Mouse (Mus musculus): ENCODE results near the gene Haspin. TPM values are rescaled to one million over a fixed set of nuclear protein-coding genes. Genes with fewer than 3 reads are reported as not detected.
"Not testable (repeated sequence)": the region's sequence is repeated elsewhere in the genome, so short reads cannot be mapped to it uniquely, and the experiment has no call there.

Gene Haspin
- polyA plus RNA-seq, 1 experiment from 2014 or later: 17.3 TPM

DNA sequence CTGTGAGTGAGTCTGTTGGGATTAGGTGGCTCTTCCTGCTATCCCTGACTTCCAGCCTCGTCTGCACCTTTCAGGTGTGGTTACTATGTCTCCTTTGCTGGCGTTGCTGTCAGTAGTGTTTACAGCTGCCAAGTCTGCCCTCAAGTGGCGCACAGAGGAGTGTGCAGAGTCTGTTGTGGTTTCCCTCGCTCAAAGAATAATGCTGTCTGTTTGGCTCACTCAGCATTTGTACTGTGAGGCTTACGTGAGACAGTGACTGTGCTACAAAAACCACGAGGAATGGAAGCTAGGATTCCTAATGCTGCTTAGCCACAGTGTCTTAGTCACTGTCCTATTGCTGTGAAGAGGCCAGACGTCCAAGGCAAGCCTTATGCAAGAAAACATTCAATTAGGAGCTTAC lies 7.1 kb downstream of the Haspin start:
- Histone ChIP-seq H3K4me3 (no peak overlapping the region), H3K27ac (no peak overlapping the region), H3K9me3 (no peaks in the 10 kb centered on the region), H3K27me3 (ENCODE audit: insufficient read depth, poor library complexity, severe bottlenecking) (no peaks in the 10 kb centered on the region), H3K4me1 (peaks cover 21% of the 10 kb centered on the region), H3K36me3 (peaks cover 29% of the 10 kb centered on the region)
- DNase-seq (ENCODE audit: low spot score): no peak
- 77% methylated on average over 7 of the region's 7 CpGs for WGBS

DNA sequence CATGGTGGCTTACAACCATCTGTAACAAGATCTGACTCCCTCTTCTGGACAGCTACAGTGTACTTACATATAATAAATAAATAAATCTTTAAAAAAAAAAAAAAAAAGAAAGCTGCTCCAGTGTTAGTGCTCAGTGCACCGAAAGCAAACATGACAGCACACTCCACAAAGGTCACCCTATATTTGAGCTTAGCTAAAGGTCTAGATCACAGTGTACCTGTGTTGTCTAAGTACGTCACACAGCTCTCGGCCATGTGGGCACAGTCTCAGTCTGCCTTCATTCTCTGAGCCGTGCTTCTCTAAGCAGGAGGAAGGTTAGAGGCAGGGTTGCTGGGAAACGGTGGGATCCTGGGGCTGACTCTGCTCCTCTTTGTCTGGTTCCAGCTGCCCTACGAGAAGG lies 11.6 kb downstream of the Haspin start:
- H3K4me3 ChIP-seq: no peak overlapping the region
- 90% methylated on average over 6 of the region's 6 CpGs for WGBS
- H3K36me3 ChIP-seq: peaks cover 9% of the 10 kb centered on the region; the same call in 1 of the 2 replicates

DNA sequence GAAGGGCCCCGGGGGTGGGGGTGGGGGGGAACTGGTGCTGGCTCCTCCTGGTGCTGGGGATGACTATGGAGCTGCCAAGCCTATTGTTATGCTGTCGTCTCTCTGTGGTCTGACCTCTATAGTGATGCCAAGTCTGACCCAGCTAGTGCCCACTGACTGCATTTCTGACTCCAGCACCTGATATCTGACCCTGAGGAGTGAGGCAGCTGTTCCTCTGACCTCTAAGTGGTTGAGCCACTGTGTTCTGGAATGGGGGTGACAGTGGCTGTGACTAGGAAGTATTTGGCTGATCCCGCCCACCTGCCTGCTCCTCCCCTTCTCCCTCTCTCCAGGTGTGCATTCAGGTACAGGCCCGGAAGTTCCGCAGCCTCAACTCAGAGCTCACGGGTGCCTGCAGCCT lies 26.7 kb downstream of the Haspin start:
- no peaks in the 10 kb centered on the region for H3K36me3 ChIP-seq
- WGBS: 75% methylated on average over 6 of the region's 6 CpGs
- no peak for DNase-seq (ENCODE audit: low spot score)

More for the DNA sequence above, 11.6 kb downstream of the Haspin start:
- Histone ChIP-seq H3K4me1 (peaks cover 4% of the 10 kb centered on the region; the same call in 1 of the 2 replicates), H3K9me3 (no peaks in the 10 kb centered on the region), H3K27ac (no peak overlapping the region), H3K27me3 (ENCODE audit: insufficient read depth, poor library complexity, severe bottlenecking) (no peaks in the 10 kb centered on the region)
- no peak for DNase-seq (ENCODE audit: low spot score)

GRCm38 (mm10) chr11:73109941-73110340 lies 28.2 kb downstream of the Haspin start:
- peak overlapping the region; percentile 67; the same call in 1 of the 2 replicates for H3K27ac ChIP-seq
- 70% methylated on average over 3 of the region's 3 CpGs for WGBS
- peaks cover 23% of the 10 kb centered on the region for H3K4me1 ChIP-seq
- H3K9me3 ChIP-seq: no peaks in the 10 kb centered on the region
- no peak for DNase-seq (ENCODE audit: low spot score)
- H3K4me3 ChIP-seq: no peak overlapping the region
- no peaks in the 10 kb centered on the region for H3K27me3 ChIP-seq (ENCODE audit: insufficient read depth, poor library complexity, severe bottlenecking)
- no peaks in the 10 kb centered on the region for H3K36me3 ChIP-seq

More for the DNA sequence above, 26.7 kb downstream of the Haspin start:
- H3K9me3 ChIP-seq: no peaks in the 10 kb centered on the region
- H3K4me3 ChIP-seq: no peak overlapping the region
- no peak overlapping the region for H3K27ac ChIP-seq
- peaks cover 23% of the 10 kb centered on the region for H3K4me1 ChIP-seq
- no peaks in the 10 kb centered on the region for H3K27me3 ChIP-seq (ENCODE audit: insufficient read depth, poor library complexity, severe bottlenecking)

- 67% methylated on average over 14 of the region's 14 CpGs for WGBS
- DNase-seq (ENCODE audit: low spot score): no peak
- no peaks in the 10 kb centered on the region for H3K27me3 ChIP-seq (ENCODE audit: insufficient read depth, poor library complexity, severe bottlenecking)
- H3K4me3 ChIP-seq: no peak overlapping the region
- no peaks in the 10 kb centered on the region for H3K36me3 ChIP-seq
- no peaks in the 10 kb centered on the region for H3K9me3 ChIP-seq
- peaks cover 23% of the 10 kb centered on the region for H3K4me1 ChIP-seq
- peak overlapping the region; percentile 17; the same call in 1 of the 2 replicates for H3K27ac ChIP-seq
Measured at GRCm38 (mm10) chr11:73108898-73109625, 29.0 kb downstream of the Haspin start.

DNA sequence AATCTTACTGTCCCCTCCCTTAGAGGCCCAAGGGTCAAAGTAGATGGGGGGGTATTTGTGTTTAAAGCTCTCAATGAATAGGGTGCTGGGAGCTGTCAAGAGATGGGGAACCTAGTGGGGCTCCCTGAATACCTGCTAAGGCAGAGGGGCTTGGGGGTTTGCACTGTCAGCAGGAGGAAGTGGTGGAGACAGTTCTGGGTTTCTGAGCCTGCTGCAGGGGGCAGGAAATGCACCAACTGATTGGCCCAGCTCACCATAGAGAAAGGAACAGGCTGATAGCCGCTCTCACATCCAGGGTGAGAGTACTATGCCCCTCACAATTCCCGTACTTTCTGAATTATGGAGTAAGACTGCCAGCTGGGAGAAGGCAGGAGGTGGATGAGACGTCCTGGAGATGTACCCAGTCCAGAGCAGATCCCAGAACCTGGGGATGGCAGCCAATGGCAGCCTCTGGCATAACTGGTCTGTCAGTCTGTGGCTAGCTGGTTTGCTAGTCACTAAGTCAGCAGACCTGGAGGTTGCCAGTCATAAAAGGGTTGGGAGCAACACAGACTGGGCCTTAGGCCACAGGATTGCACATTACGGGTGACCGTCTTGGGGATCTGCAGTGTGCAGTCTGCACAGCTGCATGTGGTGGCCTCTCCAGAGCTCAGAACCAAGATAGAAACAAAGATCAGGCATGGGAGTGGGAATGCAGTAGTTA lies 29.7 kb downstream of the Haspin start:
- DNase-seq (ENCODE audit: low spot score): no peak
- 62% methylated on average over 5 of the region's 5 CpGs for WGBS
- H3K27ac ChIP-seq: peak overlapping the region; percentile 13; the same call in 1 of the 2 replicates

GRCm38 (mm10) chr11:73107358-73107757 lies 30.7 kb downstream of the Haspin start:
- DNase-seq (ENCODE audit: low spot score); H3K27ac ChIP-seq; H3K27me3 ChIP-seq (ENCODE audit: insufficient read depth, poor library complexity, severe bottlenecking); H3K4me3 ChIP-seq; H3K36me3 ChIP-seq; H3K9me3 ChIP-seq: not testable (repeated sequence)
- peaks cover 23% of the 10 kb centered on the region for H3K4me1 ChIP-seq
- 40% methylated on average over 3 of the region's 3 CpGs for WGBS

More for the DNA sequence above, 29.7 kb downstream of the Haspin start:
- Histone ChIP-seq H3K9me3 (no peaks in the 10 kb centered on the region), H3K36me3 (no peaks in the 10 kb centered on the region), H3K4me1 (peaks cover 23% of the 10 kb centered on the region), H3K4me3 (no peak overlapping the region), H3K27me3 (ENCODE audit: insufficient read depth, poor library complexity, severe bottlenecking) (no peaks in the 10 kb centered on the region)

DNA sequence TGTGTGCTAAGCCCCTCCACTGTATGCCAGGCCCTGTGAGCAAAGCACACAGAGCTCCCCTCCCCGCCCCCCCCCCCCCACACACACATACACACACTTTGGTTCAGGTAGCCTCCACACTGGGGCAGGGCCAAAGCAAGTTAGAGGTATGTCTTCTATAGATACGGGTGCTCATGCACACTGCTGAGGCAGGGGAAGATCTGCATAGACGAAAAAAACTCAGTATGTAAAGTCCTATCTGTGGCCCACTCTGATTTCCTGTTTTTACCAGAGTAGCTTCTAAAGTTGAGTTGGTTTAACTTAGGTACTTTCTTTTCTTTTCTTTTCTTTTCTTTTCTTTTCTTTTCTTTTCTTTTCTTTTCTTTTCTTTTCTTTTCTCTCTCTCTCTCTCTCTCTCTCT lies 32.8 kb downstream of the Haspin start:
- Histone ChIP-seq H3K36me3 (no peaks in the 10 kb centered on the region), H3K27me3 (ENCODE audit: insufficient read depth, poor library complexity, severe bottlenecking) (no peaks in the 10 kb centered on the region), H3K4me1 (peaks cover 20% of the 10 kb centered on the region), H3K9me3 (no peaks in the 10 kb centered on the region), H3K27ac (no peak overlapping the region), H3K4me3 (no peak overlapping the region)
- 70% methylated on average over 3 of the region's 3 CpGs for WGBS
- DNase-seq (ENCODE audit: low spot score): no peak

DNA sequence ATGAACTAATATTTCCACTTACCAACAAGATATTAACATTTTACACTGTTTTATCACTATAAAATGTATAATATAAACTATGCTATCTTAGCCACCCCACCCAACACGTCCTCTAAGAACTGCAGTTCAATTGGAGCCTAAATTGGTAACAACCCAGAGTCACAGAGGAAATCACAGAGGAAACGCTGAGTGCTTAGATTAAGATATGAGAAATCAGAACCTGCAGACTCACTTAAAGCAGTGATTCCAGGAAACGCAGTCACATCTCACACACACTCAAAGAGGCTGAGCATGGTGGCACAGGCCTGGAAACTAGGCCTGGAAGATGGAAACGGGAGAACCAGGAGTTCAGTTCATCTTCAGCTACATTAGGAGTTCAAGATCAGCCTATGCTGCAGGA lies 36.8 kb downstream of the Haspin start:
- Histone ChIP-seq H3K36me3 (no peaks in the 10 kb centered on the region), H3K9me3 (no peaks in the 10 kb centered on the region), H3K27ac (no peak overlapping the region), H3K4me3 (no peak overlapping the region), H3K27me3 (ENCODE audit: insufficient read depth, poor library complexity, severe bottlenecking) (no peaks in the 10 kb centered on the region), H3K4me1 (no peaks in the 10 kb centered on the region)
- no peak for DNase-seq (ENCODE audit: low spot score)
- 44% methylated on average over 4 of the region's 4 CpGs for WGBS

- DNase-seq (ENCODE audit: low spot score): no peak
- Histone ChIP-seq H3K27ac (no peak overlapping the region), H3K4me1 (no peaks in the 10 kb centered on the region), H3K4me3 (no peak overlapping the region), H3K36me3 (no peaks in the 10 kb centered on the region), H3K27me3 (ENCODE audit: insufficient read depth, poor library complexity, severe bottlenecking) (no peaks in the 10 kb centered on the region), H3K9me3 (no peaks in the 10 kb centered on the region)
- 72% methylated on average over 14 of the region's 14 CpGs for WGBS
Measured at GRCm38 (mm10) chr11:73099976-73100750, 37.9 kb downstream of the Haspin start.

DNA sequence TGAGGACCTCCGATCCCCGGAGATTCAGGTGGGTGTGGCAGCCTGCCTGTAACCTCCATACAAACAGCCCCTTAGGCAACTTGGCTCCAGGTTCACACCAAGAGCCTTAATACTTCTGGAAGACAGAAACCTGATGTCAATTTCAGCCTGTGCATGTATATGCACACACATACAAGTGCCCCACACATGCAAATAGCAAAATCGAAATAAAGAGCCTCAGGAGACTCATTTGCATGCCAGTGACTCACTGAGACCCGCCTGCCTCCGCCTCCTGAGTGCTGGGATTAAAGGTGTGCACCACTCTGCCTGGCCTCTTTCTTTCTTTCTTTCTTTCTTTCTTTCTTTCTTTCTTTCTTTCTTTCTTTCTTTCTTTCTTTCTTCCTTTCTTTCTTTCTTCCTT lies 39.2 kb downstream of the Haspin start:
- no peaks in the 10 kb centered on the region for H3K4me1 ChIP-seq

GRCm38 (mm10) chr11:73094231-73094995 lies 43.7 kb downstream of the Haspin start:
- DNase-seq (ENCODE audit: low spot score): peak; percentile 50
- no peaks in the 10 kb centered on the region for H3K9me3 ChIP-seq
- H3K4me1 ChIP-seq: no peaks in the 10 kb centered on the region
- 67% methylated on average over 11 of the region's 11 CpGs for WGBS
- no peaks in the 10 kb centered on the region for H3K27me3 ChIP-seq (ENCODE audit: insufficient read depth, poor library complexity, severe bottlenecking)
- H3K36me3 ChIP-seq: no peaks in the 10 kb centered on the region
- no peak overlapping the region for H3K27ac ChIP-seq
- no peak overlapping the region for H3K4me3 ChIP-seq

More for the DNA sequence above, 39.2 kb downstream of the Haspin start:
- Histone ChIP-seq H3K4me3 (no peak overlapping the region), H3K27ac (no peak overlapping the region), H3K36me3 (no peaks in the 10 kb centered on the region), H3K27me3 (ENCODE audit: insufficient read depth, poor library complexity, severe bottlenecking) (no peaks in the 10 kb centered on the region), H3K9me3 (no peaks in the 10 kb centered on the region)
- no peak for DNase-seq (ENCODE audit: low spot score)
- 70% methylated on average over 5 of the region's 5 CpGs for WGBS
